Mouse (Mus musculus) kidney, adult 8-10 months (tissue): ENCODE results near the gene Pla2g10.
"Not testable (repeated sequence)": the region's sequence is repeated elsewhere in the genome, so short reads cannot be mapped to it uniquely, and the experiment has no call there.

Experiments used
- DNase-seq, 2 experiments: peaks; one replicate each; pipeline ENCODE4 v3.0.0; 2022

Pla2g10 gene

DNA sequence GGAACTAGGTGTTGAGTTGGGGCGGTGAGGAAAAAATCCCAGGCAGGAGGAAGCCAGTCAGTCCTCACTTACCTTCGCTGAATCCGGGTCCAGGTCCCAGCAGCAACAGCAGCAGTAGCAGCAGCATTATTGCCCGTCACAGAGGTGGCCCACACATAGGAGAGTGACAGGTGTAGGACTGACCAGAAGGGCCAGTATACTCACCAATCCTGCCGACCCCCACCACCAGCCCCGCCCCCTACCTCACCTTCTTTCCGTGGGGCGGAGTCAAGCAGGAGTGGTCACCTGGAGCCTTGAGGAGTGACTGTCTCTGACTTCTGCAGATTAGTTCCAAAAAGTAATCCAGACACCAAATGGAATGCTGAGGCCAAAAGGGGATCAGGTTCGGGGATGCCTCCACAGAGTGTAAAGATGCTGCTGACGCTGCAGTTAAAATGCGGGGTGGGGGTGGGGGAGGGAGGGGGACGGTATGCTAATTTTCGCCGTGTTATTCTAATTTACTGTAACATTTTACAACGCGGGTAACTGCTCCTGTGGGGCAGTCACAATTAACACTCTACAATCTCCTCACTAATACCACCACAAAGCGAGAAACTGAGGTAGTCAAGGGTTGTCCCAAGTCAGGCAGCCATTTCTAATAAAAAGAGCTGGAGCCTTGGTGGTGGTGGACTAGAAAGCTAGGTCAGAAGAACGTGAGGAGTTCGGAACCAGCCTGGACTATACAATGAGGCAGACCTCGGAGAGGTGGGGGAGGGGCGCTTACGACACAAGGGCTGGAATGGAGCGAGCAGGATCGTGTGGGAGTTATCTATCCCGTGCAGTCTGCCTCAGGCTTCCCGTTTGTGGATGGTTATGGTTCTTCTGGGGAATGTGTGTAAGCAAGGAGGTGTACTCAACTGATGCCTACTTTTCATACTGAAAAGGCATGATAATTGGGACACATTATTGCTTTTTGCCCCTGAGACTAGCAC is at the start of gene Pla2g10:
Gene Pla2g10 (minus strand): TSS at position 699 of the 971 bp plus-strand sequence.
- DNase-seq: no peak

DNA sequence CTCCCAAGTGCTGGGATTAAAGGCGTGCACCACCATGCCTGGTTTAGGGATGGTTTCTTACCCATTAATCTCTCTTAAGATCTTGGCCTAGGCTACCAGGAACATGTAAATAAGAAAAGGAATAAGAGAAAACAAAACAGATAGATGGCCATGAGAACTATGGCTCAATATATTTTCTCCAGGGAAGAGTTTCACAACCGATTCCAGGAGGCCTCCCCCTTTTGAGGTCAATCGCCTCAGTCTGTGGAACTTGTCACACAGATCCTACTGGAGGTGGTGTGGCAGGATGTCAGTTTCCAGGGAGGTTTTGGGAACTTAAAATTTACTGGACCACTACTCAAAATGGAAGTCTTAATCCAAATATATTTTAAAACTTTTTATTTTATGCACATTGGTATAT is 43.9 kb upstream of the Pla2g10 start:
- not testable (repeated sequence) for DNase-seq

DNA sequence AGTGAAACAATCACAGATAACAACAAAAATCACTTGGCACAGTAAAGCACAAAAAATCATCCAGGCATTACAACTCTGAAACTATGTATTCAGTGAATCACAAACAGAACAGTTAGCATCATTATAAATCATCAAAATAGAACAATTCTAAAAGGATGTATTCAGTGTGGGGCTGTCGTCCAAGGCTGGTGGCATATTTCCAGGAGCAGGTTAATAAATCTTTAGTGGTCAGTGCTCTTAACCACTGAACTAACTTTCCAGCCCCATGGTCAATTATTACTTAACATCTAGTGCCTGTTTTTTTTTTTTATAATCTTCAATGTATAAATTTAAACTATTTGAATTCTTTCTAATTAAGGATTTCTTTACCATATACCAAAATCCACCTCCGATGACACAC is 43.2 kb upstream of the Pla2g10 start:
- peak; percentile 67 to 69 for DNase-seq

DNA sequence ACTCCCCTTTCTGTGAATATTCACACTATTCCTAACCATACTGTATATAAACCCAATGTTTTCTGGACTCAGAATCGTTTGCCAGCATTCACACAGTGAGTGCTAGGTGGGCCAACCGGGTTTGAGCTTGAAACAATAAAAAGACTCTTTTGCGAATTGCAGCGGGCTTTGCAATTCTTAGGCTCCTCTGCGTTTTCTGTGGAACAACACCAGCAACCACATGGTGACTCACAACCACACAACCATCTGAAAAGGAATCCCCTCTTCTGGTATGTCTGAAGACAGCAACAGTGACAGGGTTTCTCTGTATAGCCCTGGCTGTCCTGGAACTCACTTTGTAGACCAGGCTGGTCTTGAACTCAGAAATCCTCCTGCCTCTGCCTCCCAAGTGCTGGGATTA is 41.3 kb upstream of the Pla2g10 start:
- not testable (repeated sequence) for DNase-seq

DNA sequence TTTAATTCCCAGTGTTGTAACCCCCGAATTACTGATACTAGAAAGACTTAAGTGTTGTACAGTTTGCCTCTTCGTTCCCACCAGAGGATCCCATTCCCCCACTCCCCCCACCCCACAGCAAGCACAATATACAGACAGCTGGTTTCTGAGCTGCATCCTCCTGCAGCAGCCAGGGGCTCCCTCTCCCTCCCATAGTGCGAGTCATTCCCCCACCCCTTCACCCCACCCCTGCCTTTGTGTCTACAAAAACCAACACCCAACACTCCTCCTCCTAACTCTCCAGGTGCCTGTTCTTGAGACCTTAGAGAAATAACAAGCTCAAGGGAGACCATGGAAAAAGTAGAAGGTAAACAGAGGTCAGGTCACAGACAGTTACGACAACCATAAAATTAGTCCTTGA is 40.8 kb upstream of the Pla2g10 start:
- DNase-seq: not testable (repeated sequence)

DNA sequence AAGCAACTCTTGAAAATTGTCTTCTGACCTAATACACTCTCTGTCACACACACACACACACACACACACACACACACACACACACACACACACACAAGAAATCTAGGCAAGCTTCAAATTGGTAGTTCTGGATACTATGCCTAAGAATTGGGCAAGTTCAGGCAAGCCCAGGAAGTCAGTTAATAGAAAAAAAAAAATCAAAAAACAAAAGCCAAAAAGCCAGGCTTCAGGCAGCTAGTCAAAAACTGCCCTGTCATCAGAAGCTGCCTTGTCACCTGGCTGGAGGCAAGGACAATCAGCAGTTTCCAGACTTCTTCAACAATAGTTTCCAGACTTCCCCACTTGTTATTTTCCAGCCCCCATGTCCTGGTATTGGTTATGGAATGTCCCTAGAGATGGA is 35.6 kb upstream of the Pla2g10 start:
- DNase-seq: no peak

DNA sequence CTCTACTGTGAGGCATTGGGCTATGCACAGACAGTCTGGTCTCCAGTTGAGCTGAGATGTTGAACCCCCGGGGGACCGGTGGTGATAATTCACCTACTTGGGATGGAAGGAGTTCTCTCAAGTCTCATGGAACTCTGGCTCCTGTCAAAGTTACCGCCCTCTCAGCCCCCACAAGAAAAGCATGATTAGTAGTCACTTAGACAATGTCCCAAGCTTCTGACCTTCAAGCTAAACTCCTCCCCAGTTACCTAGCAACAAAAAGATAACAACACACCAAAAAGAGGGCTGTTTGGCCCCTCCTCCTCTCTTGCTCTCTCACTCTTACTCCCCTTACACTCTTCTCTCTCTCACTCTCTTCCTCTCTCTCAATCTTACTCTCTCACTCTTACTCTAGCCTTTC is 33.7 kb upstream of the Pla2g10 start:
- no peak for DNase-seq

DNA sequence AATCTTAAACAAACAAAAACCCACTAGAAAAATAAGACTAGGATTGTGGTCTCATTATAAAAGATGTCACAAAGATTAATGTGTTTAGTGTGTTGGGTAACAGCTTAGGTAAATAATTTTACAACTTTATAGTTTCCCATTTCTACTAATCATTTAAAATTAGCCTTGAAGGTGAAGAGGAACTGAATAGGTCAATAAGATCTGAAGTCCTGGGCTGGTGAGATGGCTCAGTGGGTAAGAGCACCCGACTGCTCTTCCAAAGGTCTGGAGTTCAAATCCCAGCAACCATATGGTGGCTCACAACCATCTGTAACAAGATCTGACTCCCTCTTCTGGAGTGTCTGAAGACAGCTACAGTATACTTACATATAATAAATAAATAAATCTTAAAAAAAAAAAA is 32.0 kb upstream of the Pla2g10 start:
- DNase-seq: not testable (repeated sequence)

DNA sequence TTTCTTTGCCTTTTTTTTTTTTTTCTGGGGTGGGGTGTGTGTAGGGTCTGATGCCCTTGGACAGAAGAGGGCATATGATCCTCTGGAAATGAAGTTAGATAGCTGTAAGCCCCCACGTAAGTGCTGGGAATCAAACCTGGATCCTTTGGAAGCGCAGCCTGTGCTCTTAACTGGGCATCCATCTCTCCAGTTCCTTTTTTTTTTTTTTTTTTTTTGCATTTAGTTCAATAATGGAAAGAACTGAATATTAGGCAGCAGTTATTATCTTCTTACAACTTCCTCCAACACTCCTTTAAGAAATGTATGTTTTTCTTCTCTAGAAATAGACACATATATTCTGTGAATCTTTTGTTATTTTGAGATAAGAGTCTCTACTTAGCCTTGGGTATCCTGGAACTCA is 27.0 kb upstream of the Pla2g10 start:
- DNase-seq: no peak

DNA sequence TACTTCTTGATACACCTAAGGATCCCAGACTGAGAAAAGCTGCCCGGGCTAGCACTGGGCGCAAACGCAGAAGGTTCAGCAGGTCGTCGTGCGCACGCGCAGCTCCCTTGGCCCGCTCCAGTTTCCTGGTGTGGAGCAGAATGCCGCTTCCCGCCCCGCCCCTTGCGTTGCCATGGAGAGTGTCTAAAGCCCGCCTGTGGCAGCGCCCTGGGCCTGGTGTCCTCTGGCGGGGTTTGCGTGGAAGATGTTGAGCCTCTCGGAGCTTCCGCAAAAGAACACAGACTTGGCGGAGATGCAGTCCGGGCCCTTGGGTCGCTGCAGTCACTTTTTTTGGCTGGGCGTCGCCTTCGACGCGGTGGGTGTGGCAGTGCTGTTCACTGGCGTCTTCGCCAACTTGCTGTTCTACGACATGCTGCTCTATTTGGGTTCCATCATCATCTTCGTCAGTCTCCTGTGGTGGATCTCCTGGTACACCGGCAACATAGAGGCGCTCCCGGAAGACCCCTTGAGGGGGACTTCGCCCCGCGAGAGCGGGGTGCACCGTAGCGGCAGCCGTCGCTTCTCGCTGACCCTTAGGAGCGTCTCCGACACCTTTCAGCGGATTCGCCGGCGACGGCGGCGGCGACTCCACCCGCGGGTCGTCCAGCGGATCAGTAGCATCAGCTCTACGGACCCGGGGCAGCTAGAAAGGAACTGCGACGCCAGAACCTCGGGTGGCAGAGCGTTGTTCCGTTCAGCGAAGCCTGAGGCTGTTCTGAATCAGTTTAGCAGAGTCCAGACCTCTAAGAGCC is 23.8 kb upstream of the Pla2g10 start:
- DNase-seq: peak; percentile 95 to 96

DNA sequence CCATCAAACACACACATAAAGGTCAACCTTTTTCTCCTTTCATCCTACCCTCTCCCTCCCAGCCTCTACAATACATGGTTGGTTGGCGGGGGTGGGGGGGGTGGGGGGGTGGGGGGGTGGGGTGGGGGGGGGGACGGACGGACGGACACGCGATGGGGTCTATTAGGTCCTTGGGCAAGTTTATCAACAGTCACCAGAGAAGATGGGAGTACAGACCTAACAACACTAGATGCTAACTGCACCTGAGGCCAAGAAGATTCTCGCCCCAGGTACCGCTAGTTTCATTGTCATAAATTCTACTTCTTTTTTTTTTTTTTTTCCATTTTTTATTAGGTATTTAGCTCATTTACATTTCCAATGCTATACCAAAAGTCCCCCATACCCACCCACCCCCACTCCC is 23.2 kb upstream of the Pla2g10 start:
- DNase-seq: no peak

DNA sequence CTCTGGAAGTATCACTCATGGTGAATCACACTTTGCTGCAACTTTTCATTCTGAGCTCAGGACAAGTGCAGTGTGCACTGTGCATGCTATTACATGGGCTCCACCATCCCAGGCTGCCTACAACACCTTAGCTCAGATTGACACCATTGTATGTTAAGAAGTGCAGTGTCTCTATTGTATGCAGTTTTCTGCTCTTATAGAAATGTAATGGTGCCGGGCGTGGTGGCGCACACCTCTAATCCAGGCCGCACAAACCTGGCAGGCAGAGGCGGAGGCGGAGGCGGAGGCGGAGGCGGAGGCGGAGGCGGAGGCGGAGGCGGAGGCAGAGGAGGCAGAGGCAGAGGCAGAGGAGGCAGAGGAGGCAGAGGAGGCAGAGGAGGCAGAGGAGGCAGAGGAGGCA is 19.8 kb upstream of the Pla2g10 start:
- DNase-seq: no peak

DNA sequence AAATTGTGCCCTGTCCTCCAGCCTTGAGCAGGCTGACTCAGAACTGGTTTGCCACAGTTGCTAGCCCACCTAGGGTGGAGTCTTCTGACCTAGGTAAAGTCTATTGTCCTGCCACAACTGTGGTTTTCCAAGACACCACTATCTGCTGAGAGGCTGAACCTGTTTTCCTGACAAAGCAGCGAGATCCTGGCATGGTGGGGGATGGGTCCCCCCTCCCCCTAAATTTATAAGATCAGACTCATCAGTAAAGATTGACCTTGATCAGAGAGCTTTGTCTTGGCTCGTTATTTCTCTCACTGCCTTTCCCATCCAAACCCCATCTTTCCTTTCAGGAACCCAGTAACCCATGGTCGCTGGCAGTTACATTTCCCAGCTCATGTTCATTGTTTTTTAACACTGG is 19.2 kb upstream of the Pla2g10 start:
- no peak for DNase-seq

DNA sequence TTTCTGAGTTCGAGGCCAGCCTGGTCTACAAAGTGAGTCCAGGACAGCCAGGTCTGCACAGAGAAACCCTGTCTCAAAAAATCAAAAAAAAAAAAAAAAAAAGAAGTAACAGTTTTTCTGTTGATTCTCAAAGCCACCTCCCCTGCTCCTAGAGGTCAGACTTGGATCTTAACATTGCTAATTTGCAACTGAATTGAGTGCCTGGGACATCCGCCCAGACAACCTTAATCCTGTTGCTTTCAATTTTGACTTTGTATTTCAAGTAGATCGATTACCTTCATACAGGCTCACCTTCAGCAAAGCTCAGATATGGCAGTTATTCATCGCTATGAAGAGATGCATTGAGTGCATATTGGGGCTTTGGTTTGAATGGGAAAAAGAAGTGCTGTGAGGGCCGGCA is 18.5 kb upstream of the Pla2g10 start:
- no peak for DNase-seq

DNA sequence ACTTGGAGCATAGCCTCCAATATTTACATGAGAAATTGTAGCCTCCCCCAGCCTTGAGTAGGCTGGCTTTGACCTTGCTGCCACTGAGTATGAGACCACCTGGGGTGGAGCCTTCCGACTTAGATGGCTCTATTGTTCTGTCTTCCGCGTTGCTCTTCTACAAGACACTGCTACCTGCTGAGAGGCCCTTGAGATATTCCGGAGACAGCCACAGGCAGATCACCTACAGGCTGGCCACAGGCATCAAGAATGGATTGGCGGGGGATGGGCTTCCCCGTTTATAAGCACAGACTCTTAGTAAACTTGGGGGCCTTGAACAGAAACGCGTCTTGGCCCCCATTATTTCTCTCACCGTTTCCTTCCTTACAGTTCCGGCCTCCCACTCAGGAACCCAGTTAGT is 18.0 kb upstream of the Pla2g10 start:
- not testable (repeated sequence) for DNase-seq

DNA sequence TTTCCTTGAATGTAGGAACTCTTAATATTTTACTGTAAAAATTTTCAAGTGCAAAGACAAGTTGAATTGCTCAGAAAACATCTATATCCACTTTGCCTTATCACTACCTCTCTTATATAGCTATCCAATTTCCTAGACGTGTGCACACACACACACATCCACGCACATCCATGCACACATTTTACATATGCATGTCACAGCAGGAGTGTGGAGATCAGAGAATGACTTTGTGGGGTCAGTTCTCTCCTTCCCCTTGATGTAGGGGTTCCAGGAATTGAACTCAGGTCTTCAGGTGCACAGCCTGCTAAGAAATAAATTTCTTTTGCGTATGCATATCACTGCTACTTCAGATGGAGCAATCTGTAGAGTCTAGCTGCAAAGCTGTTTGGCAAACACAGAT is 17.3 kb upstream of the Pla2g10 start:
- DNase-seq: no peak

DNA sequence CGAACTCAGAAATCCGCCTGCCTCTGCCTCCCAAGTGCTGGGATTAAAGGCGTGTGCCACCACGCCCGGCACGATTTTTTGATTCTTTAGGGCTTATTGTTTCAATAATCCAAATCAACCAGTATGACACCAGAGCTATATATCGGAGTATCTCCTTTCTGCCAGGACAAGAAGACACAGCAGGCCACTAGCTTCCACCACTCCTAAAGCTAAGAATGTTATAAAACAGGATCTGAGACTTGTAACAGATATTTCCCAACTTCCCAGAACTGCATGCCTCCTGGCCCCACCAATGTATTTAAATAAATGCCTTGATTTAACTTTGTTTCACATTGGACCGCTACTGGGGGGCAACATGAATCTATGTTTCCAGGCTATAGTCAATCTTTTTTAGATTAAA is 16.9 kb upstream of the Pla2g10 start:
- no peak for DNase-seq

DNA sequence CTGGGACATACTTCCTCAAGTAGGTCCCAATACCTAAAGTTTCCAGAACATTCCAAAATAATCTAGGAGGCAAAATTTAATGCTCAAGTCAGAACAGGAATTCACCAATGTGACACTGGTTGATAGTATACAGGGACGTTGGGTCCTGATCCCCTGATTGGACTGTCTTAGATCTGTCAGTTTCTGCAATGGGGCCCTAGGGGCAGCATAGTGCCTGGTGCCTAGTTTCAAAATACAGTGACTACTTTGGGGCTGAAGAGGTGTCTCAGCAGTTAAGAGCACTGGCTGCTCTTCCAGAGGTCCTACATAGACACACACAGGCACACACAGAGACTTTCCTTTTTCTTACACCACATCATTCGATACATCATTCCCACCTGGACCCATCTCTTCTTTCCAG is 10.1 kb upstream of the Pla2g10 start:
- no peak for DNase-seq

DNA sequence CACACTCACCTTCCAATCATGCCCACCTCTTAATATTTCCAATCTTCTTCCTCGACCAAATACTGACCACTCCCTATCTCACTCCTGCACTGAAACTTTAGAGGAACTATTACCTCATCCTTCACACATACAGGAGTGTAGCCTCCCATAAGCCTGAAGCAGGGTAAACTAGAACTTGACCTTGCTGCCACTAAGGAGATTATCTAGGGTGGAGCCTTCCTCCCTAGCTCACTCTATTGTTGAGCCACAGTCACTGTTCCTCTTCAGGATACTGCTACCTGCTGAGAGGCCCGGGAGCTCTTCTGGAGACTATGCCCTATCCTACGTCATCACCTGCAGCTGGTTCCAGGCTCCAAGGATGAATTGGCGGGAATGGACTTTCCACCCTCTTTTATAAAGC is 8.3 kb upstream of the Pla2g10 start:
- not testable (repeated sequence) for DNase-seq

DNA sequence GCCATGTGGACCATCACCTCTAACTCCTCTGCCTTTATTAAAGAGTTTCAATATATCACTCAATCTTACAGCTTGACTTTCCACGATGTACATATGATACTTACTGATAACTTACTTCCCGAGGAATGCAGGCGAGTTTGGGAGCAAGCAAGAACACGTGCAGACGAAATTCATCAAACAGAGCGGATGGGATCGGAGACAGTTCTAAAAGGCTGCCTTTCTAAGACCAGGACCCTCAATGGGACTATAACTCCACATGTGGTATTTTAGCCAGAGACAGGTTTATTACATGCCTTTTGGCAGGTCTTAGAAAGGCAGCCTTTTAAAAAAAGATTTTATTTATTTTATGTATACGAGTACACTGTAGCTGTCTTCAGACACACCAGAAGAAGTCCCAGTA is 5.2 kb upstream of the Pla2g10 start:
- no peak for DNase-seq

DNA sequence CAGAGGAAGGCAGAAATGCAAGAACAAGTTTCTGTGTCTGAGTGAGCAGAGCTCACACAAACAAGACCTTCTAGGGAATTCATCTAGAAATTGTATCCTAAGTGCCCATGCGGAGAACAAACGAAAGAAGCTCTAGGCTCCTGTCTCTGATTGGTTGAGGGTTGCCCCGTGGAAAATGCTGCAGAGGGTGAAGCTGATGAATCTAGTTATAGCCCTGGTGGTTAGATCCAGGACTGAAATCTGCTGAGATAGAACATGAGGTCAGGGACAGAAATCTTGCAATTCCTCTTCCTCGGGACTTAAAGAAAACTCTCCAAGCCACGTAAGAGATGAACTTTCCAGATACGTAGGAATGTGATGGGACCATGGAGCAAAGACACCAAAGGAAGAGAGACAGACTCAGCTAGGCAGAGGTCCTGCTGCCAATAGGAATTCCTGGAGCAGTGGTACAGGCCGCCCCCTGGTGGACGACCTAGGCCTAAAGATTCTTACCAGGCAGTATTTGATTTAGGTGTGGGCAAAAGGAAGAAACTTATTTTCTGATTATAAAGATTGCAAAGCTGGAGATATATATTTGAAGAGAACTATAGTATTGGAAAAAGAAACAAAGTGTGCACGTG is 2.8 kb upstream of the Pla2g10 start:
- peak; percentile 34 to 80 for DNase-seq

DNA sequence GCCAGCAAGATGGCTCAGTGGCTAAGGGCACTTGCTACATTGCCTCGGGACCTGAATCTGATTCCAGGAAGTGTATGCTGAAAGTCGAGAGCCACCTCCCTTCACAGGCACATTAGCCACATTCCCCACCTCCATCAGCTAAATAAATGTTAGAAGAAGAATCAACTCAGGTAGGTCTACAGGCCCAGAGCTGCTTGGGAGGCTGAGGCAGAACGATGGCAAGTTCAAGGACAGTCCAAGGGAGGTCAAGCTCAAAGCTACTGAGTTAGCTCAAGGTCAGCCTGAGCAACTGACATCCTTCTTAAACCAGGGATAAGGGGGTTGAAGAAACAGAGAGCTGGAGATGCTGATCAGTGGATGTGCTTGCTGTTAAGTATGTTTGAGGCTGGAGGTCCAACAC is 2.0 kb upstream of the Pla2g10 start:
- DNase-seq: no peak

DNA sequence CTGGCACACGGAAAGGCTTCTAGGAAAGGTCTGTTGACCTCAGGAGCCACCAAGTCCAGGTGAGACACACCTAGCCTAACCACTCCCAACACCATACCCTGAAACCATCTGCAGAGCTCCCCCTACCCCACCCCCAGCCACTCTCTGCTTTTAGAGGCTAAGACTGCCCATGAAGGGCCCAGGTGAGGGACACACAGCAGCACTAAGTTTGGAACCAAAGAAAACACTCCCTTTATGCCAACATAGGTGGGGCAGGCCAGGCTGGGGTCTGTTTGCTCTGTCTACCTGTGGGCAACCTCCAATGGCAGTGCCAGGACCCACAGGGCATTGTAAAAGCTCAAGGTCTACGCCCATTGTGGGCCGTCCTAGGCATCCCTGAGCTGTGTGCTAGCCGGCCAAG is 1.4 kb downstream of the Pla2g10 start:
- no peak for DNase-seq
